Mouse (Mus musculus) ES-E14 (cell line): ENCODE results near the gene Tbc1d16. TPM values are rescaled to one million over a fixed set of nuclear protein-coding genes. Genes with fewer than 3 reads are reported as not detected.

ENCODE experiments used
- DNase-seq: peaks from one replicate; pipeline ENCODE4 v3.0.0-alpha.2; 2013; ENCODE audit warnings: low read depth, low spot score
- H3K27ac ChIP-seq: 2 replicates; pipeline ENCODE4 v1.5.1; 2012; ENCODE audit warnings: low read depth, mild to moderate bottlenecking, low read length, moderate library complexity, mixed read lengths; ENCODE audit not compliant: poor library complexity, insufficient read depth, severe bottlenecking
- H3K36me3 ChIP-seq: 2 replicates; pipeline ENCODE4 v1.6.1; 2012; ENCODE audit warnings: mild to moderate bottlenecking, low read length, moderate library complexity, mixed read lengths; ENCODE audit not compliant: control insufficient read depth, poor library complexity, insufficient read depth, severe bottlenecking
- H3K4me1 ChIP-seq, 2 experiments: fragments of 150-350 bp in 1 of 2; sonication (generic) in 1 of 2; 2 replicates each; pipeline ENCODE4 v1.6.1; 2012; ENCODE audit warnings: low read length in 2 of 2, mild to moderate bottlenecking in 1 of 2, mixed read lengths in 1 of 2; ENCODE audit not compliant: control insufficient read depth in 2 of 2, insufficient read depth in 2 of 2, poor library complexity in 1 of 2
- H3K4me3 ChIP-seq, 2 experiments: fragments of 150-350 bp in 1 of 2; sonication (generic) in 1 of 2; 2 replicates each; pipeline ENCODE4 v1.5.1; 2012; ENCODE audit warnings: low read length in 2 of 2, low read depth in 1 of 2, mild to moderate bottlenecking in 1 of 2, mixed read lengths in 1 of 2; ENCODE audit not compliant: insufficient read depth in 1 of 2, poor library complexity in 1 of 2, severe bottlenecking in 1 of 2
- H3K9ac ChIP-seq: 2 replicates; pipeline ENCODE4 v1.6.1; 2012; ENCODE audit warnings: low read depth, mild to moderate bottlenecking, low read length, mixed read lengths; ENCODE audit not compliant: poor library complexity, insufficient read depth, severe bottlenecking
- H3K9me3 ChIP-seq: fragments of 150-350 bp; sonication (generic); 2 replicates; pipeline ENCODE4 v1.6.1; 2012; ENCODE audit warnings: low read depth, mild to moderate bottlenecking, low read length; ENCODE audit not compliant: control insufficient read depth, insufficient read depth
- CHD2 ChIP-seq: IDR thresholded peaks from 2 replicates; pipeline ENCODE4 v1.6.1; 2014; ENCODE audit warnings: mild to moderate bottlenecking, low read depth, low read length, inconsistent platforms
- HCFC1 ChIP-seq: IDR thresholded peaks from 2 replicates; pipeline ENCODE4 v1.6.1; 2012; ENCODE audit warnings: low read length, inconsistent platforms, borderline replicate concordance; ENCODE audit not compliant: insufficient read depth
- MAFK ChIP-seq: IDR thresholded peaks from 2 replicates; pipeline ENCODE4 v1.6.1; 2014; ENCODE audit warnings: mild to moderate bottlenecking, low read depth, low read length, inconsistent platforms; ENCODE audit not compliant: insufficient read depth
- ZC3H11A ChIP-seq: IDR thresholded peaks from 2 replicates; pipeline ENCODE4 v1.6.1; 2012; ENCODE audit warnings: low read depth, mild to moderate bottlenecking, inconsistent platforms, low read length, borderline replicate concordance
- ZNF384 ChIP-seq: IDR thresholded peaks from 2 replicates; pipeline ENCODE4 v1.6.1; 2012; ENCODE audit warnings: low read depth, low read length, inconsistent platforms
- in situ Hi-C, 2 experiments: fragments of 600-800 bp; cut with MboI; formaldehyde crosslinking; loops; one replicate each; pipeline ENCODE4 v1.15.1; 2025; ENCODE audit warnings: low sequenced_read_pairs in 2 of 2, inconsistent platforms in 1 of 2; ENCODE audit not compliant: unreplicated experiment in 2 of 2
- total RNA-seq: library from RNA; depleted of rRNA; stranded (reverse); fragments of 300-350 nt; gene quantifications from 2 replicates; pipeline ENCODE4 v1.2.3, GENCODE M21; 2012

Gene Tbc1d16
- total RNA-seq, 1 experiment: 6.3 TPM

DNA sequence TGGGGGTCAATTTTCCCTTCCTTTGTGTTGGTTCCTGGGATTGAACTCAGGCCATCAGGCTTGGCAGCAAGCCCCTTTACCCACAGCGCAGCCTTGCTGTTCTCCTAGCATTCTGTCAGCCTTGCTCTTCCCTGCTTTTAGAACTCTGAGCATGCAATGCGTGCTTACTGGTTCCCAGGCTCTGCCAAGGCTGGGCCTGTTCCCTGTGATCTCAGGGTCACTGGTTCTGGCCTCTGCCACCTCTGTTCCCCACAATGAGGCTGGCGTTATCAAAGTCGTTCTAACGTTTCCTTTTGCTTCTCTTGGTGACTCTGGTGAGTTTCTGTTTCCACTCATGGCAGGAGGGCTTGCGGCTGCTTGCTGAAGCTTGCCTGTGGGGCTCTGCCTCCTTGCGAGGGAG is 110.4 kb downstream of the Tbc1d16 start:
- Histone ChIP-seq H3K9ac (no peak overlapping the region), H3K9me3 (no peaks in the 10 kb centered on the region), H3K4me3 (no peak overlapping the region), H3K4me1 (peaks cover 0 to under 1% of the 10 kb centered on the region in 2 experiments; a peak in 1 of 4 replicates), H3K36me3 (no peaks in the 10 kb centered on the region), H3K27ac (no peak overlapping the region)
- DNase-seq: no peak
- in situ Hi-C loops: no loop called here
- TF ChIP-seq CHD2: no peak
- no peak for TF ChIP-seq ZC3H11A
- TF ChIP-seq HCFC1: no peak
- no peak for TF ChIP-seq ZNF384
- no peak for TF ChIP-seq MAFK

DNA sequence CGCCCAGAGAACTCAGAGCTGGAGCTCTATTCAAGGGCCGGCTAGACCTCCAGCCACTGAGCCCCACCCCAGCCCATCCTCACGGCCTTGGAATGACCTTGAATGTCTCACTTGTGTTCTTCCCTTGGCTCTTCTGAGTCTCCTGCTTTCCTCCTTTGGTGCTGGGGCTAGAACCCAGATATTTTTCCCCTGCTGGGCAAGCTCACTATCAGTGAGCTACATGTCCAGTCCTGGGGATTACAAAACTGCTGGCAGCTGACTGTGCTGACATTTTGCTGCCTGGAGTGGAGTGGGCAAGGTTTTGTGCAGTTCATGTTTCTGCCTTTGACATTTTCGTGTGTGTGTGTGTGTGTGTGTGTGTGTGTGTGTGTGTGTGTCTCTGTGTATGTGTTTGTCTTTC is 111.3 kb downstream of the Tbc1d16 start:
- H3K4me3 ChIP-seq: no peak overlapping the region
- H3K27ac ChIP-seq: no peak overlapping the region
- no peak overlapping the region for H3K9ac ChIP-seq
- DNase-seq: no peak
- no peaks in the 10 kb centered on the region for H3K9me3 ChIP-seq
- in situ Hi-C loops: no loop called here
- H3K4me1 ChIP-seq: peaks cover 0 to 4% of the 10 kb centered on the region in 2 experiments; a peak in 1 of 4 replicates
- no peaks in the 10 kb centered on the region for H3K36me3 ChIP-seq
- TF ChIP-seq ZC3H11A: no peak
- TF ChIP-seq MAFK: no peak
- TF ChIP-seq HCFC1: no peak
- TF ChIP-seq ZNF384: no peak
- TF ChIP-seq CHD2: no peak

DNA sequence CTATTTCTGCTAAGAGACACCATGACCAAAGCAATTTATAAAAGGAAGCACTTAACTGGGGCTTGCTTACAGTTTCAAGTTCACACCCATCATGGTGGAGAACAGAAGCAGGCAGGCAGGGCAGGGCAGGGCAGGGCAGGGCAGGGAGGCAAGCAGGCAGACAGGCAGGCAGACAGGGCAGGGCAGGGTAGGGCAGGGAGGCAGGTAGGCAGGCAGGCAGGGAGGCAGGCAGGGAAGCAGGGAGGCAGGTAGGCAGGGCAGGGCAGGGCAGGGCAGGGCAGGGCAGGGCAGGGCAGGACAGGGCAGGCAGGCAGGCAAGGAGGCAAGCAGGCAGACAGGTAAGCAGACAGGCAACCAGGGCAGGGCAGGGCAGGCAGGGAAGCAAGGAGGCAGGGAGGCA is 115.6 kb downstream of the Tbc1d16 start:
- no peak for TF ChIP-seq HCFC1
- no peak for TF ChIP-seq ZC3H11A
- no peak for TF ChIP-seq CHD2
- TF ChIP-seq MAFK: no peak
- no peak for TF ChIP-seq ZNF384
- no peaks in the 10 kb centered on the region for H3K36me3 ChIP-seq

DNA sequence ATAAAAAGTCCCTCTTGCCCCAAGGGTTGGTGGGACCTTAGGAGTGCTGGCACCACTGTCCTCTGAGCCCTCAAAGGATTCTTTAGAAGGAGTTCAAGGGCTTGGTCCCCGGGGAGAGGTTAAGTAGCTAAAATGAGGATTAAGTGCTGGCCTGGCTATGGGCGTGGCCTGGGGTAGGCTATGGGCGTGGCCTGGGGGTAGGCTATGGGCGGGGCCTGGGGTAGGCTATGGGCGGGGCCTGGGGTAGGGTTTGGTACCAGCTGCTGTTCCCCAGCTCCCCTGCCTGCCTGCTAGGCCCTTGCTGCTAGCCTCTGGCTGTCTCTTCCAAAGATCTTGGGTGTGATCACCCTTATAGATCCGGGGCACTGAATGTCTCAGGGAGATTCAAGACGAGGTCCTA is 117.0 kb downstream of the Tbc1d16 start:
- no peak for DNase-seq
- Histone ChIP-seq H3K9me3 (no peaks in the 10 kb centered on the region), H3K4me3 (no peak overlapping the region), H3K4me1 (peaks cover 0 to 9% of the 10 kb centered on the region in 2 experiments; a peak in 1 of 4 replicates), H3K9ac (no peak overlapping the region), H3K36me3 (no peaks in the 10 kb centered on the region), H3K27ac (no peak overlapping the region)
- in situ Hi-C loops: no loop called here
- no peak for TF ChIP-seq ZC3H11A
- TF ChIP-seq MAFK: no peak
- TF ChIP-seq ZNF384: no peak
- TF ChIP-seq HCFC1: no peak
- TF ChIP-seq CHD2: no peak

More for the DNA sequence above, 115.6 kb downstream of the Tbc1d16 start:
- Histone ChIP-seq H3K9ac (no peak overlapping the region), H3K9me3 (no peaks in the 10 kb centered on the region), H3K4me3 (no peak overlapping the region), H3K27ac (no peak overlapping the region), H3K4me1 (peaks cover 0 to 9% of the 10 kb centered on the region in 2 experiments; a peak in 1 of 4 replicates)
- in situ Hi-C loops: no loop called here
- DNase-seq: no peak
